Mouse (Mus musculus): Measurements from ENCODE around the gene Ly6g6c. TPM values are rescaled to one million over a fixed set of nuclear protein-coding genes. Genes with fewer than 3 reads are reported as not detected.

The Ly6g6c gene
- total and polyA plus RNA-seq, 2 experiments, result not detected

- TF ChIP-seq POLR2A (IDR thresholded peaks at IDR 0.05; ENCODE audit: extremely low read depth, insufficient read depth, low read length) (no peak), CTCF (IDR thresholded peaks at IDR 0.05; ENCODE audit: low read depth, low read length) (no peak)
- Histone ChIP-seq H3K27ac (replicated peaks; ENCODE audit: insufficient read depth, low read depth, low read length) (no peak overlapping the region), H3K4me3 (ENCODE audit: insufficient read depth, low read depth, low read length) (no peak overlapping the region), H3K4me1 (ENCODE audit: control insufficient read depth, insufficient read depth, low read length) (0 out of 2 replicates have a peak, but pooled peaks cover 2% of the 10 kb centered on the region), H3K27me3 (ENCODE audit: control insufficient read depth, insufficient read depth, low read length) (no peaks in the 10 kb centered on the region), H3K9ac (ENCODE audit: low read depth, low read length) (no peak overlapping the region), H3K36me3 (ENCODE audit: control insufficient read depth, insufficient read depth, low read length) (no peaks in the 10 kb centered on the region), H3K79me2 (ENCODE audit: control insufficient read depth, insufficient read depth, low read length) (no peaks in the 10 kb centered on the region)
- no peak for DNase-seq (ENCODE audit: extremely low read depth, low read depth, low spot score)
- WGBS, result 63% methylated on average over 6 of the region's 6 CpGs
These were observed 15.1 kb downstream of the Ly6g6c start for GRCm38 (mm10) chr17:35080248-35080647.

DNA sequence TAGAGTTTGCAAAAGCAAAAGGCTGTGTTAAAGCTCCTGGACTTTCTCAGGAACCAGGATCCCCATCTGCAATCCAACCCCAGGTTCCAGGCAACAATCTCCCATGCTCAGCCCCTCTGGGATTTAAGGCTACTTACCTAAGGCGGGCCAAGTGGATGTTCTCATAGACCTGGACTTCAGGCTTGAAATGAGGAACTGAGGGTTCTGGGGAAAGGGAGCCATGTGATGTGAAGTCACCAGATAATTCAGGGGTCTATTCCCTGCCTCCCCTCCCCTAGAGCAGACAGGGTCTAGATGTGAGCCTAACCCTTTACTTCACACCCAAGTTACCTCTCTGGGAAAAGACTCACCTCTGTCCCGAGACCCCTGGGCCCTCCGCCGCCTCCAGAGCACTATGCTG, 15.5 kb downstream of the Ly6g6c start:
- DNase-seq (ENCODE audit: extremely low read depth, low read depth, low spot score), result no peak
- Histone ChIP-seq H3K27me3 (ENCODE audit: control insufficient read depth, insufficient read depth, low read length) (no peaks in the 10 kb centered on the region), H3K4me1 (ENCODE audit: control insufficient read depth, insufficient read depth, low read length) (0 out of 2 replicates have a peak, but pooled peaks cover 2% of the 10 kb centered on the region), H3K36me3 (ENCODE audit: control insufficient read depth, insufficient read depth, low read length) (no peaks in the 10 kb centered on the region), H3K27ac (replicated peaks; ENCODE audit: insufficient read depth, low read depth, low read length) (no peak overlapping the region), H3K9ac (ENCODE audit: low read depth, low read length) (no peak overlapping the region), H3K79me2 (ENCODE audit: control insufficient read depth, insufficient read depth, low read length) (no peaks in the 10 kb centered on the region), H3K4me3 (ENCODE audit: insufficient read depth, low read depth, low read length) (no peak overlapping the region)
- TF ChIP-seq CTCF (IDR thresholded peaks at IDR 0.05; ENCODE audit: low read depth, low read length) (no peak), POLR2A (IDR thresholded peaks at IDR 0.05; ENCODE audit: extremely low read depth, insufficient read depth, low read length) (no peak)
- 92% methylated on average over 4 of the region's 4 CpGs for WGBS

- H3K27ac ChIP-seq (replicated peaks; ENCODE audit: insufficient read depth, low read depth, low read length), result no peak overlapping the region
- no peaks in the 10 kb centered on the region for H3K79me2 ChIP-seq (ENCODE audit: control insufficient read depth, insufficient read depth, low read length)
- no peak overlapping the region for H3K9ac ChIP-seq (ENCODE audit: low read depth, low read length)
- WGBS, result 93% methylated on average over 16 of the region's 16 CpGs
- TF ChIP-seq POLR2A (IDR thresholded peaks at IDR 0.05; ENCODE audit: extremely low read depth, insufficient read depth, low read length) (no peak), CTCF (IDR thresholded peaks at IDR 0.05; ENCODE audit: low read depth, low read length) (no peak)
- H3K27me3 ChIP-seq (ENCODE audit: control insufficient read depth, insufficient read depth, low read length), result no peaks in the 10 kb centered on the region
- DNase-seq (ENCODE audit: extremely low read depth, low read depth, low spot score), result no peak
- no peak overlapping the region for H3K4me3 ChIP-seq (ENCODE audit: insufficient read depth, low read depth, low read length)
- no peaks in the 10 kb centered on the region for H3K36me3 ChIP-seq (ENCODE audit: control insufficient read depth, insufficient read depth, low read length)
- H3K4me1 ChIP-seq (ENCODE audit: control insufficient read depth, insufficient read depth, low read length), result 0 out of 2 replicates have a peak, but pooled peaks cover 2% of the 10 kb centered on the region
These were observed 17.8 kb downstream of the Ly6g6c start for GRCm38 (mm10) chr17:35082841-35083576.

GRCm38 (mm10) chr17:35083929-35084497, 18.8 kb downstream of the Ly6g6c start:
- TF ChIP-seq CTCF (IDR thresholded peaks at IDR 0.05; ENCODE audit: low read depth, low read length) (no peak), POLR2A (IDR thresholded peaks at IDR 0.05; ENCODE audit: extremely low read depth, insufficient read depth, low read length) (no peak)
- Histone ChIP-seq H3K27me3 (ENCODE audit: control insufficient read depth, insufficient read depth, low read length) (no peaks in the 10 kb centered on the region), H3K79me2 (ENCODE audit: control insufficient read depth, insufficient read depth, low read length) (no peaks in the 10 kb centered on the region)

DNA sequence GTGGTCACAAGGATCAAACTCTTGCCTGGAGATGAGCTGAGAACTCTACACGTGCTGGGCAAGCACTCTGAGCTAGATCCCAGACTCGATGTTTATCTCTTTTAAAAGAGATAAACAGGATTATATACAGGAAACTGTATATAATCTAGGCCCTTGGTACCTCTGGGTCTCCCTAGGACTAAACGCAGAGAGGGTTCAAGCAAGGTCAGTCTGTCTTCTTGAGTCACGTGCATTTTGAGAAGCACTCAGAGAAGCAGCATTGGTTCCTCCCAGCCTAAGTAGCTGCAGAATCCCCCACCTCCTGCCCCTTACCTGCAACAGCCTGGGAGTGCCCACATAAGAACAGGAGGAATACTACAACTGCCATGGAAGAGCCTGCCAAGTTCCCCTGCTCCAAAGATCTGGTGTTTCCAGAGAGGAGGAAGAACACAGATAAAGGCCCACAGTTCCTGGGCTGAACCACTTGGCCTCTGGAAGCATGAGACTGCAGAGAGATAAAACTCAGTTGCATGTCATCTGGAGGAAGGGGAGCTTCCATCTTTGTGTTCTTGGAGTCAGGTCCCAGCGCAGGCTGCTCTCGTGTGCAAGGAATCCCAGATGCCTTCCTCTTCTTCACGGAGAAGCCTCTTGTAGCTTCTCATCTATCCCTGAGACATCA, 20.1 kb downstream of the Ly6g6c start, which contains the start of gene Ly6g6f:
Ly6g6f (minus strand) TSS at position 403 of the 658 bp plus-strand sequence.
- Histone ChIP-seq H3K79me2 (ENCODE audit: control insufficient read depth, insufficient read depth, low read length) (peaks cover 3% of the 10 kb centered on the region; the same call in 1 of the 2 replicates), H3K9ac (ENCODE audit: low read depth, low read length) (no peak within 1 kb of the TSS), H3K36me3 (ENCODE audit: control insufficient read depth, insufficient read depth, low read length) (no peaks in the 10 kb centered on the region), H3K27ac (replicated peaks; ENCODE audit: insufficient read depth, low read depth, low read length) (no peak within 1 kb of the TSS), H3K4me3 (ENCODE audit: insufficient read depth, low read depth, low read length) (no peak within 1 kb of the TSS), H3K27me3 (ENCODE audit: control insufficient read depth, insufficient read depth, low read length) (no peaks in the 10 kb centered on the region), H3K4me1 (ENCODE audit: control insufficient read depth, insufficient read depth, low read length) (peaks cover 3% of the 10 kb centered on the region; the same call in 1 of the 2 replicates)
- no peak for TF ChIP-seq CTCF (IDR thresholded peaks at IDR 0.05; ENCODE audit: low read depth, low read length)
- TF ChIP-seq POLR2A (IDR thresholded peaks at IDR 0.05; ENCODE audit: extremely low read depth, insufficient read depth, low read length), result no peak
- 75% methylated on average over 7 of the region's 7 CpGs for WGBS
- no peak for DNase-seq (ENCODE audit: extremely low read depth, low read depth, low spot score)

More at GRCm38 (mm10) chr17:35083929-35084497, 18.8 kb downstream of the Ly6g6c start:
- 0 out of 2 replicates have a peak, but pooled peaks cover 2% of the 10 kb centered on the region for H3K4me1 ChIP-seq (ENCODE audit: control insufficient read depth, insufficient read depth, low read length)
- H3K9ac ChIP-seq (ENCODE audit: low read depth, low read length), result no peak overlapping the region
- no peaks in the 10 kb centered on the region for H3K36me3 ChIP-seq (ENCODE audit: control insufficient read depth, insufficient read depth, low read length)
- H3K27ac ChIP-seq (replicated peaks; ENCODE audit: insufficient read depth, low read depth, low read length), result no peak overlapping the region
- H3K4me3 ChIP-seq (ENCODE audit: insufficient read depth, low read depth, low read length), result no peak overlapping the region
- 67% methylated on average over 3 of the region's 3 CpGs for WGBS
- no peak for DNase-seq (ENCODE audit: extremely low read depth, low read depth, low spot score)

Data from liver, adult 2 months (tissue).